Mouse (Mus musculus): ENCODE measurements around the gene Olfr739.

The Olfr739 gene

DNA sequence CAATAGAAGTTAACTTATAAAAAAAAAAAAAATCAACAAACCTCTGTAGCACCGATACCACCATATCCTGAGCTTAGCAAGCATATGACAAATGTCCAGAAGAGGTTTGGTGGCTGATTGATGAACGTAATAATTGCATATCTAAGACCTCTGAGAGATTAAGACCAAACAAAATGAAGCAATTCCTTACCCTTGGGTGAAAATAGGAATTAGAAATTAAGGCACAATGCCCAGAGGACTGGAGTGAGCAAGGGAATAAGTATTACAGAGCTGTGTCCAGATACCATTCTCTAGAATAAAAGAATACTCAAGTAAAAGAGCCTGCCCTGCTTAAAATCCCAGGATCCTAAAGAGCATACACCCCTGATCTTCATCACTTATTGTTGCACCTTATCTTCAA is at the start of gene Olfr739:
Gene Olfr739, plus strand, starts transcription at position 301 of the 400 bp plus-strand sequence.
- DNase-seq (ENCODE audit: low read depth, low spot score) = no peak

DNA sequence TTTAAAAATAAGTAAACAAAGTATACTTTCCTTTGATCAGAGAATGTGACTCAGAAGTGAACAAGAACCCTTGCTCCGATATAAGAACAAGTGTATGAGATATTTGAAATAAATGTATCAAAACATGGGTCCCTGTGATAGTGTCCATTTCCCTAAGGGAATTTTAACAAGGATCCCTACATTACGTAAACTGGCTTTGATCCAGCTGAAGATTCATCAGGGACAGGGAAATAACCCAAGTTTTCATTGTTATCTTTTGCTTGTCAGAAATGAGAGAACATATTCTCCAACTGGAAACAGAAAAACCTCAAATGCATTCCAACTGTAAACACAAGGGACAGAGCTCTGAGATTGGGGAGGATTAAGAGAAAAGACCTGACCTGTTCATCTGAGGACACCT is 37.6 kb upstream of the Olfr739 start, which contains the start of gene Olfr736:
Gene Olfr736, plus strand, starts transcription at position 301 of the 400 bp plus-strand sequence.
- no peak for DNase-seq (ENCODE audit: low read depth, low spot score)

DNA sequence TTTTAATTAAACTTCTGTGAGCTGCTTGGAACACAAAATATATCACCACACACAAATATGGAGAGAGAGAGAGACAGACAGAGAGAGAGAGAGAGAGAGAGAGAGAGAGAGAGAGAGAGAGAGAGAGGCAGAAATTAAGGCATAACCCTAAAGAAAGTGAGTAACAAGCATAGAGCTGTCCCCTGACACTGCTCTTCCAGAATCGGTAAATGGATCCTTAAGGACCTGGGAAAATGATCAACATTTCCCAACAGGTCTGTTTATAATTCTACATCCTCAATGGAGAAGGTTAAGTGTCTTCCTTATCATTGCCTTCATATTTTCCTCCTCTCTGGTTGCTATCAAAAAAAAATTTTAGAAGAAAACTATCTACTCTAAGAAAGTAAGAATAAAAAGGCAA is 11.2 kb upstream of the Olfr739 start, which contains the start of gene Olfr738:
Gene Olfr738, plus strand, starts transcription at position 301 of the 400 bp plus-strand sequence.
- DNase-seq (ENCODE audit: low read depth, low spot score) = no peak

DNA sequence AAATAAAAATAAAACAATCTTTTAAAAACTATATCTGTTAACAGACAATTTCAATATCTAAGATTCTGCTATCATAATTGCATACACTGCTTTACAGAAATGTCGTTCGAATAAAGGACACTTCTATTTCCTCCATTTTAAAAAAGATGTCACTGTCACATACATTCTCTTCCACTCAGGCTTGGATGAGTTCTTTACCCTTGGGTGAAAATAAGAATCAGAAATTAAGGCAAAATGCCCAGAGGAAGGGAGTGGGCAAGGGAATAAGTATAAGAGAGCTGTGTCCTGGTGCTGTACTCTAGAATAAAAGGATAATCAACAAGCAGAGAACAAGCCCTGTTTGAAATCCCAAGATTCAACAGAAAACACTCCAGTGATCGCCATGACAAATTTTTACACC is 26.8 kb downstream of the Olfr739 start, which contains the start of gene Olfr740:
Gene Olfr740, plus strand, starts transcription at position 301 of the 400 bp plus-strand sequence.
- no peak for DNase-seq (ENCODE audit: low read depth, low spot score)

DNA sequence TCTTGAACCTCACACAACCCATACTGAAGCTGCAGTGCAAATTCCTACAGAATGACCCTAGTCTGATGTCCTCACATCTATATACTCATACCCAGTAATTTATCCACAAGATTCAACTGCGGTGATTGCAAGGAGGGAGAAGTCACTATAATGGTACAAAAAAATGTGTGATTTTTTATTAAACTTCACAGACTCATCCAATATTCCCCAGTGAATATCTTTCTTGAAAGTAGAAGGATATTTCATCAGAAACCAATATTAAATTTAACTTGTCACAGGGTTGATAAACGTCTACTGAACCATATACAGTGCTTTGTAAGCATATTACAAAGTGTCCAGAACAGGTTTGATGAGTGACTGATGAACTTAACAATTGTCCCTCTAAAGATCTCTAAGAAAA is 54.0 kb downstream of the Olfr739 start, which contains the start of gene Olfr741:
Gene Olfr741, plus strand, starts transcription at position 301 of the 400 bp plus-strand sequence.
- no peak for DNase-seq (ENCODE audit: low read depth, low spot score)
